Mouse (Mus musculus) spleen, postnatal 10 days (tissue): ENCODE results near the gene Cox15.

Experiments
- DNase-seq, 2 experiments: peaks; one replicate each; pipeline ENCODE4 v3.0.0; 2021 to 2022; ENCODE audit warnings: low spot score in 2 of 2

Cox15 gene

DNA sequence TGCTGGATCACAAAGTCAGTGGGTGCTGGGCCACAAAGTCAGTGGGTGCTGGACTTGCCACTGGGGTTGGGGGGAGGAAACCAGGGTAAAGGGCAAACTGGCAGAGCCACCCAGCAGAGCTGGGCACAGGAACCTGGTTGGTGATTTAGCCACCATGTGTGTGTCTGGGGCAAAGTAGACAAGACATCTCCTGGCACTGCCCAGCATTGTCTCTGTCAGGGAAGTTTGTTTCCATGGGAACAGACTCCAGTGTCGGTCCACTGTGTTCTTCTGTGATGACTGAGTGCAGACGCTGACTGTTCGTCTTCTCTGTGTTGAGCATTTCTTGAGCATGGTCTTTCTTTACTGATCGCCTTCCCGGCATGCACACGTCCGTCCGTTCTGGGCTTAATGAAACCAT lies 43.5 kb downstream of the Cox15 start:
- DNase-seq = no peak

DNA sequence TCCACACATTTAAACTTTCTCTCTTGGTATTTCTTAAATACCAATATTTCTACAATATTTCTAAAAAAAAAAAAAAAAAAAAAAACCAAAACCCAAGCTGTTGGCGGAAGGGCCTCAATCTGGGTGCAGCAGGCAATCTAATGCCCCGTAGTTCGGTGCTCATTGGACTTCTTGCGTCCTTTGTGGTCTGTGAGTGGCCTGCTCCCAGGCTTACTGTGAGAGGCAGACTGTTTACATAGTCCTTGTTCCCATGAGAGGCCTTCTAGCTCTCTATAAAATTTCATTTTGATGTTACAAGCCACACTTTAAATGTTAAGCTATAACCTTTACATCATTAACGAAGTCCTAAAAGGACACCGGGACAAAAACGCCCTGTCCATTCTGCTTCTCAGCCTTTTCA lies 44.6 kb downstream of the Cox15 start:
- no peak for DNase-seq

DNA sequence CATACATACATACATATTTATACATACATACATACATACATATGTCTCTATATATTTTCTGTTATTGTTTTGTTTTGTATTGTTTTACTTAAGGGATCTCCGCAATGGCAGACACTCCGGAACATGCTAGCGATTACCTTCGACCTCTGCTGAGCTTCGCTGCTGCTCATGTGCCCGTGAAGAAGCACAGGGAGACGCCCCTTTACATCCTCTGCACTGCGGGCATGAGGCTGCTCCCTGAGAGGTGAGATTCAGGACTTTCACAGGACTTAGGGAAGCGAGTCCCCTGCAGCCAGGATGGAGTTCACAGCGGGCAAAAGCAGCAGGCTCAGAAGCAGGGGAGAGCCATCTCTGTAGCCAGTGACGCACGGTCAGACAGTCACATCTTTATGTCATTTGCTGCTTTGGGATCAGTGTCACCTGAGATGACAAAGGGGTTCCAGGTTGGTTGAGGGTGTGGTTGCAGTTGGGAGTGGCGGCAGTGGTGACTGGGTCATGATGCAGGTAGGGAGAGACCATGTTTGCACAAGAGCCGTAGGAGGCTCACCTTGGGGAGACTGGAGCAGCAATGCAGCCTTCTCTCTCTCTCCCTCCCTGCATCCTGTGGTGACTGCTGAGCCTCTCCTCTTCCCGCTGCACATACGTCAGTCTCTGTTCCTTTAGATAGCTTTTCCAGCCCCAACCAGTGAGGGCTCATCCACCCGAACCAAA lies 47.9 kb downstream of the Cox15 start:
- DNase-seq = no peak

DNA sequence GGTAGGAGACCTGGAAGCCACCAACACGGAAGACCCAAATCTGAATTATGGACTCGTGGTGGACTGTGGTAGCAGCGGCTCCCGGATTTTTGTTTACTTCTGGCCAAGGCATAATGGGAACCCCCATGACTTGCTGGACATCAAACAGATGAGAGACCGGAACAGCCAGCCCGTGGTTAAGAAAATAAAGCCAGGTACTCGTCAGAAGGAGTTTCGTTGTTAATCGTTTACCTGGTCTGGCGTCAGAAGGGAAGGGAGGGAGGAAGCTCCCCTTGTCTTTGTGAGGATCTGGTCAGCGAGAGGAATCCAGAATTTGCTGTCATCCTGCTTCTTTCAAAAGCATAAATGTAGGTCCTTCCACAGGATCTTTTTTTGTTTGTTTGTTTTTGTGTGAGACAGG lies 48.6 kb downstream of the Cox15 start:
- no peak for DNase-seq

DNA sequence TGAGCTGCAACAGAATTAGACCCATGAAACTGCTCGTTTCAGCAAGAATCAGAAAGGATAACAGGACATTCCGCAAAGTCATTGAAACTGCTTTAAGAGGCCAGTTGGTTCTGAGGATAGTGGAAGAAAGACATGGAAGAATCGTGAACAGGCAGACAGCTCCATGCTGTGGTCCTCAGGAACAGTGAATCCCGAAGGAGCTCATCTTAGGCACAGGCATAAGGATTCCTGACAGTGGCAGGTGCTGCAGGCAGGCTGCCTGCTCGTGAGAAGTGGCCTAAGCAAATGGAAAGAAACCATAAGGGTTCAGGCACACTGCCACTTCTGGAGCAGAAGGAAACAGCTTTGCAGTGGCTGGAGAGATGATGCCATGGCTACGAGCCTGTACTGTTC lies 53.0 kb downstream of the Cox15 start:
- DNase-seq = no peak

DNA sequence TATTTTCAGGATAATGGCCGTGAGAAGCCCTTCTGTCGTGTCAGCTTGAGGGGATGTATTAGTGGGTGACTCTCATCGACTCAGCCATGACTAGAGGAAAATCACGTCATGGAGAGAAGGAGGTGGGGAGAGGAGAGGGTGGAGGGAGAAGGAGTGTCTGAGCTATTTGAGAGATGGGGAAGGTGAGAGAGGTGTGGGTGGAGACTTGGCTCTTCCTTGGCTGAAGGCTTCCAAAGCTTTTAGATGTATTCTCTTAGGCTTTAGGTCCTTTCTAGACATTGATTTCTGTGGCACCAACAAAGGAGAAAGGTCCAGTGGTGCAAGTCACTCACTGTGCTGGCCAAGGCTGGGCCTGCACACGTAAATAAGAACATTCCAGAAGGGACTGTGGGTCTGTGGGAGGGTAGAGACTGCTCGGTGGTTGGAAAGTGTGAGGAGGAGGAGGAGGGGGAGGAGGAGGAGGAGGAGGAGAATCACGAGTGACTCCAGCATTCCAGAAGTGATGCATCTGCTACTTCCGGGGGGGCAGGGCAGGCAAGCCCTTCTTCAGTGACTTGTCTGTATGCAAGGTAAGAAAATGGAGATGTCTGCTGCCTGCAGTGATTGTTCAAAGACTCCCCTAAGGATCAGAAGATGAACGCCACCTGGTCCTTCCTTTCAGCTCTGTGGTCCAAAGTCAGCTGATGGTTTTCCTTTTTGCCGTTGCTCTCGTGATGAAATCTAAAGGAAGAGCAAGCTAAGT lies 53.6 kb downstream of the Cox15 start:
- DNase-seq = no peak

DNA sequence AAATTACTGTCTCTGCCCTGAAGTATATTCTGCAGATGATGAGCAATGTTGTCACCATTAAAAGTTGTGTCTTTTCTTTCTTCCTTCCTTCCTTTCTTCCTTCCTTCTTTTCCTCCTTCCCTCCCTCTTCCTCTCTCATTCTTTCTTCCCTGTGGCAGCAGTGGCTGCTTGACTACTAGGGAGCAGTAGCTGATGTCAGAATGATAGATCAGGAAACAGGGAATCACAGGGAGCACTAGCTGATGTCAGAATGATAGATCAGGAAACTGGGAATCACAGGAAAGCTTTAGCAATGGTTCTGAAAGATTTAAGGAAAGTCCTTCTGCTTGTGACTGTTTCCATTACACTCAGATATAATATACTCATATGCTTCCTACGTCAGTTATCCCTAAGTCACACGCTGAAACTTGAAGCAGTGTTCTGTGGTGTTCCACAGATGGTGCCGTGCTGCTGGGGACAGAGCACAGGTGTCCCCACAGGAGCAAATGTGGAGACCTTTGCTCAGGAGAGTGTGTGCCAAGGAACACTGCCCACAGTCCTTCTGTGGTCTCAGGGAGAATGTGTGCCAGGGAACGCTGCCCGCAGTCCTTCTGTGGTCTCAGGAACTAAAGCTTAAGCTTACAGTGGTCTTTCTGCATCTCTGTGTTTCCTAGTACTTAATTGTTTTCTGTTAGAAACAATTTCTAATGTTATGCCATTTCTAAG lies 55.0 kb downstream of the Cox15 start:
- DNase-seq = no peak

DNA sequence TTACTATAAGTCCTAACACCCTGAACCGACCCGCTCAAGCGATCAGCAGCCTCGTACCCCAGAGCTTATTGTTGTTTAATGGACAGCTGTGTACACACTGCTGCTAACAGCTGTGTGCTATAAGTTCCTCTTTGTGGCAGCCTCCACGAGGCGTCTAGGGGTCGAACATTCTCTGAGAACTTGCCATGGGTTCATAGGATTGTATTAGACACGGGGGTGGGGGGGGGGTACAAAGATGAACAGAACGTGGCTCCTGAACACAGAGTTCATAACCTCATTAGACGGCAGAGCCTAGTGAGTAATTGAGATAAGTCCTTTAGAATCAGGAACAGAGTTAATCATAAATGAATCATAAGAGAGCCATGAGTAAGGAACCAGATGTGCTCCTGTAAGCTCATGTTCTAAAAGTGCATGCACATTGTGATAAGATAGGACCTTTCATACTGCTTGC lies 57.3 kb downstream of the Cox15 start:
- no peak for DNase-seq

DNA sequence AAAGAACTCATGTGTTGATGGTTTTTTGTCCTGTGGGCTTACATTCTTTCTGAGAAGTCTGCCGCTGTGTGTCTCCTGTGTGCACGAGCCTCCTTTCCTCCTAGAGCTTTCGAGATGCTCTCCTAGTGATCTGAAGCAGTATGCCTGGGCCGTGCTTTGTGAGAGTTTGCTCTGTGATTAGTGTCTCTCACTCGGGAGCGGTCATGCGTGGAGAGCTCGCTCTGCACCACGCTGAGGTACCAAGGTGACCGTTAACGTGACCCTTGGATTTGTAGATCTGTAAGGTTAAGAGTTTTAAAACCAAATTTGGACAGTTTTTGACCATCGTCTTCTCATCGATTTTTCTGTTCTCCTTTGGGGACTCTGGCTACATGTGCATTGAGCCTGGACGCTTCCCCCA lies 60.0 kb downstream of the Cox15 start:
- DNase-seq = no peak

DNA sequence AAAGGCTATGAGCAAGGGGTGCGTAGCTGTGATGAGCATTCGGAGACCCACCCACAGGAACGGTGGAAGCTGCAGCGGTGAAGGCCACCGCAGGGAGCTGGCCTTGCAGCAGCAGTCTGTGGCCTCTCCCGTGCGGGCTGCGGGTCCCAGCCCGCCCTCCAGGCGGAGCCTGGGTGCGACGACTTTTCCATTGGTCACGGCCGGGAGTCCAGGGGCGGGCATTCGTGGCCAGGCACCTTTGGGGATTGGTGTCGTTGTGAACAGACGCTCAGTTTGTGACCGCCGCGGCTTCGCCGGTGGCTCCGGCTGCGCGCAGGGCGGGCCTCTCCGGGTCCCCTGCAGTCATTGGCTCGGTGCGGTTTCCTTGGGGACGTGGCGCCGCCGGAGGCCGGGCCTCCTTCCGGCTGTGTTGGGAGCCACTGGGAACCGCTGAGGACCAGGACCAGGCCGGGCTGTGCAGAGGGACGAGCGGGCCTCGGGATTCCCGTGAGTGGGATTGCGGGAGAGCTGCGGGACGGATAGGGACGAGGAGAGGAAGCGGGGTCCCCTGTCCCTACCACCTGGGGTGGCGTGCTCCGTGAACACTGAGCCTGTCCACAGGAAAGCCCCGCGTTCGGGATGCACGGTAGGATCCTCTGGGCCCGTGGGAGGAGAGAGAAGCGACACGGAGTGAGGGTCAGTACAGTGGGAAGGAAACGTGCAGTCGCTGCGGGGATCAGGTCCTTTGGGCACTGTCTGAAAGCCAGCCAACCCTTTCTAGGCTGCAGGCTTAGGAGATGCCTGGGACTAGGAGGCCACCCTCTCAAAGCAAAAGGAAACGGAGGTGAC lies 63.2 kb downstream of the Cox15 start, which contains the start of gene Entpd7:
Gene Entpd7, plus strand, starts transcription at position 254 of the 828 bp plus-strand sequence.
- DNase-seq = peak; percentile 82 to 94
